Mouse (Mus musculus): ENCODE data around the gene Dnah12.
"Not testable (repeated sequence)": the region's sequence is repeated elsewhere in the genome, so short reads cannot be mapped to it uniquely, and the experiment has no call there.

The Dnah12 gene

DNA sequence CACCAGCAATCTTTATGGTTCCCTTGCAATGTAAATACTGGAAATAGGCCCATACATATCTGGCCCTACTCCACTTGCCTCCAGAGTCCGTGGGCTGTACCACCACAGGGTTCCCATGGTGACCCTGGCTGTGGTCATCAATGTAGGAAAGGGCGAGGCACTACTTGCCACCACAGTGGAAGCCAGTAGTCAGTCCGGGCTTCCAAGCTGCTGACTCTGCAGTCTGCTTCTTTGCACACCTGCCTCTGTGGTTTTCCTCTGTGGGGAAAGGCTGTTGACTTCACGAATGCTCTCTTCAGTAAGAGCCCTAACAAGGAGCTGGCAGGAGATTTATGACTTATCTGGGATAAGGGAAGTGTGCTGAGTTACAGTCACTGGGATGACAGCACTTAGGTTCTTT lies 185.7 kb downstream of the Dnah12 start:
- intact Hi-C loops (cut with DNase I): no loop called here

DNA sequence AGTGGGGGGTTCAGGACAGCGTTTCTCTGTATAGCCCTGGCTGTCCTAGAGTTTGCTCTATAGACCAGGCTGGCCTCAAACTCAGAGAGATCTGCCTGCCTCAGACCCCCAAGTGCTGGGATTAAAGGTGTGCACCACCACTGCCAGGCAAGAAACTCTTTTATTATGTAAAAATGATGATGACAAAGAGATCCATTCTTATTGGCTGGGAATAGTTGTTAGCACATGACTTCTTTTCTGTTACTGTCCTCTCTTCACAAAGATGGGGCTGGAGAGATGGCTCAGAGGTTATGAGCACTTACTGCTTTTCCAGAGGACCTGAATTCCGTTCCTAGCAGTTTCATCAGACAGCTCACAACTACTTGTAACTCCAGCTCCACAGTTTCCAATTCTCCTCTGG lies 186.9 kb downstream of the Dnah12 start:
- intact Hi-C loops (cut with DNase I): no loop called here

DNA sequence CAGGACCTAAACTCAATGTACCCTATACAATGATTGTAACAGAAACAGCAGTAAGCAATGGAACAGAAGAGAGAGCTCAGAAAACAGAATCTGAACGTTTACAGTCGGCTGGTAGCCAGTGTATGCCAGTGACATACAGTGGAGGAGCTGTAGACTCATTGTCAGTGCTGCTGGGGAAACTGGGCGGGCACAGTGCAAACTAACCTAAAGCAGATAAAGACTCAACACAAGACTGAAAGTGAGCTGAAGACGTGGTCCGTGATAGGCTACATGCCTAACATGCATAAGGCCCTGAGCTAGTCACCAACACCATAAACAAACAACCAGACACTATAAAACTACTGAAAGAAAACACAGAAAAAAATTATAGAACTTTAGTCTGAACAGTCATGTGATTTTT lies 188.6 kb downstream of the Dnah12 start:
- intact Hi-C loops (cut with DNase I): no loop called here

DNA sequence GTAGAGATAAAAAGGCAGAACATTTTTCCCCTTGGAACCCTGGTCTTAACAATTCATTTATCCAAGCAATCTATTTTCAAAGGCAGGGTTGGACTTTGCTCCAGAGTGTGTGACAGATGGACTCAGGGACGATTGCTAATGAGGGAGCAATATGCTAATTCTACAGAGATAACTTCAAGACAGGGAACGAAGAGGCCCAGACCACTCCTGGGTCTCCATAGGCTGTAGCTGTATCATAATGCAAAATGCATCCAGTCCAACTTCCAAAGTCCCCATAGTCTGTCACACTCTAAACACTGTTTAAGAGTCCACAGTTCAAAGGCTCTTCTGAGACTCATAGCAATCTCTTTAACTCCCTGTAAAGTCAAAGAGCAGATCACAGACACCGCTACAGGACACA lies 194.2 kb downstream of the Dnah12 start:
- intact Hi-C loops (cut with DNase I): no loop called here

DNA sequence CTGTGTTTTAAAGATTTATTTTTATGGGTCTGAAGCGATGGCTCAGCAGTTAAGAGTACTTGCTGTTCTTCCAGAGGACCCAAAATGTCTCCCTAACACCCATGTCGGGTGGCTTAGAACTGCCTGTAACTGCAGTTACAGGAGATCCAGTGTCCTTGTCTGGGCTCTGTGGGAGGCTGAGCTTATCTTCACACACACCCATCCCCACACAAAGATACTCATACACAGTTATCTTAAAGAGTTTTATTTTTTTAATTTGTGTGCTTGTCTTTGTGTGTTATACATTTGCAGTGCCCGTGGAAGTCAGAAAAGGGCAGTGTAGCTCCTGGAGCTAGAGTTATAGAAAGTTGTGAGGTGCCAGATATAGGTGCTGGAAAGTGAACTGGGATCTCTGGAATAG lies 197.7 kb downstream of the Dnah12 start:
- intact Hi-C loops (cut with DNase I): no loop called here

DNA sequence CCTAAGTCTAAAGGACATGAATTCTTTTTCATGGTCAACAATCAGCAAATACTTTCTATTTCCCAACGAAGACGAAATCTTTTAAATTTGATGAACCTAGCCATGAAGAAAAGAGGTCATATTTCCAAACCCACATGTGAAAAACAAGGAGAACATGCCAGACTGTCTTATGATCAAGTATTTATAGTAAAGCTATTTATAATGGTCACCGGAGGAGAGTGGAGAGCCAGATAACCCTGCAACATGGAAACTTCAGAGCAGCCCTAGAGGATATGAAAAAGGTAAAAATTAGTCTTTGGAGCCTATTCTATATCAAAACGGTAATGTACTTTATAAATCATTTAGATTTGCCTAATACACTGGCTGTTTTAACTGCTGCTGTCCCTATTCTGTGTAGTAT lies 201.3 kb downstream of the Dnah12 start, which contains the start of gene Asb14:
Gene Asb14, plus strand, starts transcription at position 166 of the 400 bp plus-strand sequence.
- intact Hi-C loops (cut with DNase I): no loop called here

DNA sequence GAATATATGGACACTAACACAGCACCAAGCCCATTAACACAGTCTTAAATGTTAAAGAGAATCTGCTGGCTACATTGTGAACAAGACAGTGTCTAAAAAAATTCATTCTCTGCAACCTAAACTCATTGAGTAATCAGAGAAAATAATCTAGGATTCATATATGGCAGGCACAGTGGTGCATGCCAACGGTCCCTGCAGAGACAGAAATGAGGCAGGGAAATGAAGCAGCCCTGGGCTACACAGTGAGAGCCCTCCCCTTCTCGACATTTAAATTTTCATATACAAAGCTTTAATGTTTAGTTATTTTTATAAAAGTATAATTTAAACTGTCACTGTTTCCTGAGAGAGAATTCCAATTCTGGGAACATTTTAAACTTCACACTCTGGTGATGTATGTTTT lies 206.4 kb downstream of the Dnah12 start:
- intact Hi-C loops (cut with DNase I): no loop called here

DNA sequence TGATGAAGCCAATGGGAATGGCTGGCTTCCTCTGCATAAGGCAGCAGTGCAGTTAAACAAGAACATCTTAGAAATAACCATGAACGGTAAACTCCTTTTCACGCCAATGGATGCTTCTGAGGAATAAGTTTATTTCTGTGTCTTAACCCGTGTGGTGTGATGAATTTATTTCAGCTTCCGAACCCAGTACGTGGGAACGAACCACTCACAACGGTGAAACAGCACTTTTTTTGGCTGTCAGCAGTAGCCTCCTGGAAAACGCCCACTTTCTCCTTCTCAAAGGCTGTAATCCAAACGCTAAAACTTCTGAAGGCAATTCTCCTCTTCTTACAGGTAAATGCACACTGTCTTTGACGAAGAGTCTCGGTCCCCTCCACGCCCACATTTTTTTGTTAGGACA lies 207.8 kb downstream of the Dnah12 start:
- intact Hi-C loops (cut with DNase I): no loop called here

DNA sequence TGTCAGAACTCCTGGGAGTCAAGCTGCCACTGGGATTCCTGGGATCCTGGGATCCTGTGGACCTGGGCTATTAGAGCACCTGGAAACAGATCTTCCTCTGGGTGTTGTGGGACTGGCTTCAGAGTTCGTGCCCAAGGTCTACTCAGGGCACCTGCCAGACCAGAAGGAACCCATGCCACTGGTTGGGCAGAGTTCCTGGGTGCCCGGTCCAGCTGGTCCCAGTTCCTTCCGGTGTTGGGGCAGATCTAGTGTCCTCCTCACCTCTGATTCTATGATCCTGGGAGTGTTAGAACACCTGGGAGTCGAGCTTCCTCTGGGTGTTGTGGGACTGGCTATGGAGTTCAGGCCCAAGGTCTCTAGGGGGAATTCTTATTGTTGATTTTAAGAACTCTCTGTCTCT lies 214.3 kb downstream of the Dnah12 start:
- intact Hi-C loops (cut with DNase I): no loop called here

DNA sequence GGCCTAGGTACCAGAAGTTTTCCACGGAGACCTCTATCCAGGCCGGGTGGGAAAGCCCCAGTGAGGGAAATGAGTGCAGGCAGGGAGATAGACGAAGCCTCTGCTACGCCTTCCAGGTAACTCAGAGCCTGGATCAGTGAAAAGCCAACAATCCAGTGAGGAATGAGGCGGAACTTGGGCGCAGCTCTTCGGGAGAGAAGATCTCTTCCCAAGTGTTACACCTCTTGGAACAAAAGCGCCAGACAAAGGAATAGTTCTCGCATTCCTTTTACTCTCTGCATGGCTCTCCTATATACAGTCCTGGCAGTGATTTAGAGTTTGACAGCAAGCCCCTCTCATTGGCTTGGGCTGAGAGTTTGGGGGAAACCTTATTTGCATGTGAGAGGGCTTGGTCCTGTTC lies 217.4 kb downstream of the Dnah12 start:
- intact Hi-C loops (cut with DNase I): not testable (repeated sequence)

DNA sequence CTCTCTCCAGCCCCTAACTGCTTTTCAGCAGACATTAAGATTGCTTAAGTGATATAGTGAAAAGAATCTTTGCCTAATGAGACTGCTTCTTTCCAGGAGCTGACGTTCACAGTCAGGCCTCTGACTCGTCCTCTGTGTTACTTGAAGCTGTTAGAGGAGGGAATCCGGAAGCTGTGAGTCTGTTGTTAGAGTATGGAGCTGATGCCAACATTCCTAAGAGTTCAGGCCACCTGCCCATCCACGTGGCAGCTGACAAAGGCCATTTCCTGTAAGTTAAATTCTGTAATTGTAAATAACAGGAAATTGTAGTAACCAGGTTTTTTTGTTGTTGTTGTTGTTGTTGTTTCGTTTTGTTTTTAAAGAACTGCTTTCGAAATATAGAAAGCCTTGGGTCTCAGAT lies 218.1 kb downstream of the Dnah12 start:
- intact Hi-C loops (cut with DNase I): no loop called here

DNA sequence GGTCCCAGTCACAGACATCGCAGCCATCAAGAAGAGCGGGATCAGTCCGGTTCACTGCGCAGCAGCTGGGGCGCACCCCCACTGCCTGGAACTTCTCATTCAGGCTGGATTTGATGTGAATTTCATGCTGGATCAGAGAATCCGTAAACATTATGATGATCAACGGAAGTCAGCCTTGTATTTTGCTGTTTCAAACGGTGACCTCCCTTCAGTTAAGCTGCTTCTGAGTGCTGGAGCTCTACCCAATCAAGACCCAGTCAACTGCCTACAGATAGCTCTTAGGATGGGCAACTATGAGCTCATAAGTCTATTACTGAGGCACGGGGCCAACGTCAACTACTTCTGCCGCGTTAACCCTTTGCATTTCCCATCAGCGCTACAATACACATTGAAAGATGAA lies 218.8 kb downstream of the Dnah12 start:
- intact Hi-C loops (cut with DNase I): no loop called here

DNA sequence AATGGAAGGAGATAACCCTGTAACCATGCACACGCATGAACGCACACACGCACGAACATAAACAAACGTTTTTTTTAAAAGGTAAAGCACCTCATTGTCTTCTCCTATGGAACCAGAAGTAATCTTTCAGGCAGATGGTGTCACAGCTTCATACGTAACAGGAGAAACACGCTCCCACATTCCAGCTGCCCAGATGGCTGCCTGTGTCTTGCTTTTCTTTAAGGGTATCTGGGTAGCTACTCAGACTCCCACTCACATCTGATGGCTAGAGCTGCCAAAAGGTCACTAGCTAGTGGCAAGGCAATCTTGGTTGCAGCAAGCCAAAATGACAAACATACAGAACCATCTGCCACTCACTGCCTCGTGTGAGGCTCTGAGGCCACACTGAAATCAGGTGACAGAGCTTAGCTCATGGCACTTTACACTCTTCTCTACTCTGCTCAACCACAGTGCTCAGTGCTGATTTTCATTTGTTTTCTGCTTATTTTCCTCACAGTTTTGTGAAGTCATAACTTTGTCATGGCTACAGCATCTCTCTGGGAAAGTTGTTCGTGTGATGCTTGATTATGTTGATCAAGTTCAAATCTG lies 220.7 kb downstream of the Dnah12 start:
- intact Hi-C loops (cut with DNase I): no loop called here

DNA sequence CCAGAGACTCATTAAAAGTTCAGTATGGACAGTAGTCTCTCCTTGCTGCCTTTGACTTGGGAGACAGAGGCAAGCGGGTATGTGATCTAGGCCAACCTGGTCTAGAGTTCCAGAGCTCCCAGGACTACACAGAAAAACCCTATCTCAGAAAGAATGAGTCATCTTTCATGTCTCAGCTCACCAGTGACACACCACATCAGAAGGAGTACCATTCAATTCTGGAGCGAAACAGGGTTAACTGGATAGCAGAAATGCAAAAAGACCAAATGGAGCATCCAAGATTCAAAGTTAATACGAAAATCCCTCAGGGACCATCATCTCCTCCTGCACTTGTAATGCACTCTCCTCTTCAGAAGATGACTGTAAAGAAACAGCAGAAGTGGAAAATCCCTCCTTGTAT lies 226.2 kb downstream of the Dnah12 start:
- intact Hi-C loops (cut with DNase I): no loop called here

DNA sequence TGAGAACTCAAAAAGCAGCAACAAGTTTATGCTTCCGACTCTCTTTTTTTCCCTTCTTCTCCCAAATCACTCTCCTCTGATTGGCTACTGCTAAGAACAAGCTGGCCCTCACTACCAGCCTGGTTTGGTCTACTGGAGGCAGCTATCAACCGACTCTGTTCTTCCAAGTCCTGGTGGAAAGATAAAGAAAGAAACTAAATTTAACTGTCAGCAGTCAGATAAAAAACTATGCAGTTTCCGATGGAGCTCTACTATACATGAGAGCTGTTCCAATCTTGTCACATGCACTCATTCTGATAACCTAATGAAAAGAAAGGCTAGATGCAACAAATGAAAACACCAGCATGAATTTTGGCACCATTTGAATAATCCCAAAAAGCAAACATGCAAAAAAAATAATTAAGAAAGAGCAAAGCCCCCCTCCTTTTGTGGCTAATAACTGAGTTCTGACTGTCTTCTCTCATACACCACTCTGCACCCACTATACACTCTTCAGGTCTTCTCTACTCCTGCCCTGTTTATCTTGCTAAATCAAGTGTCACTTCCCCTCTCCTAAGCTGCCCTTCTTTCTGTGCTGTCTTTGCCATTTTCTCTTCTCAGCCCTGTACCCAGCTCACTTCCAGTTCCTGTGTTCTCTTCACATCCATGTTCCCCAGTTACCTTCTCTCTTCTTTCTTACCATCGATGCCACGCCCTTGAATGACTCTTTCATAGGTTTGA lies 230.8 kb downstream of the Dnah12 start:
- intact Hi-C loops (cut with DNase I): no loop called here

DNA sequence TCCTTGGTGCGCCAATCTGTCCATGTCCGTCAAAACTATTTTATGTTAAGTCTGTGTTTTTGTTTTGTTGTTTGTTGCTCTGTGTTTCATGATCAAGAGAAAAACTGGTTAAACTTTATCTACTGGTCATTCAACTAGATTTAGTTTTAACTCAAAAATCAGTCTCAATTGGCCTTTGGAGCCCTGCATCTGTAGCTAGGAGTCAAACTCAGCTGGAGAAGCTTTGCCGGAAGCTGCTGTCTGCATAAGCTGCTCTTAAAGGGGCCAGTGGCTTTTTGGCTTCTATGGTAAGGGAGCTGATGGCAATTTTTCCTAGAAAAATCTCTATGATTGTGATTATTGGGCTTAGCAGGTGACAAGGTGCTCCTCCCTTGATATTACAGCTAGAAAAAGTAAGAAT lies 241.8 kb downstream of the Dnah12 start:
- intact Hi-C loops (cut with DNase I): loop anchor here (5.0 kb wide), 1 partner anchor 542 kb away; no protein-coding TSS in a partner anchor

DNA sequence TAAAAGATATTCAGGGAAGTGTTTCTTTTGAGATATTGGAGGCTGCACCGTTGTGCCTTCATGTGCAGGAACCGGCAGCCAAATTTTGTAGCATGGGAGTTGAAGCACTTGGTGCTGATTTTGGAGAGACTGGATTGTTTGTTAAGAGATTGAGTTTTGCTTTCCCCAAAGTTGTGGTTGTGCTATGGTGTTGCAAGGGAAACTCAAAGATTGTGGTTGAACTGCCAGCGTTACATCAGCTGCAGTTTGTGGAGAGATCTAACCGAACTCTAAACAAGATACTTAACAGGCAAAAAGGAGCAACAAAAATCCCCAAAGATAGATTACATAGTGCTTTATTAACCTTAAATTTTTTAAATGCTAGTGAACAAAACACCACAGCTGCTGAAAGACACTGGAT lies 242.5 kb downstream of the Dnah12 start:
- intact Hi-C loops (cut with DNase I): no loop called here

Small RNA genes within 50 kb of the gene (microRNA-seq; reads per million reads assigned to microRNA genes)
- 0 to 0.12 reads per million in 2 experiments for gene Mir7672

All from adrenal gland (tissue).